Mouse (Mus musculus) heart, adult 2 months (tissue): Measurements from ENCODE around the gene Clint1.

Experiments
- CTCF ChIP-seq: fragments of 200-600 bp; IDR thresholded peaks from 2 replicates; pipeline ENCODE4 v1.8.1; 2022; ENCODE audit warnings: antibody characterized with exemption, mild to moderate bottlenecking, moderate library complexity
- EP300 ChIP-seq: fragments of 200-500 bp; IDR thresholded peaks from 2 replicates; pipeline ENCODE4 v1.6.1; 2011; ENCODE audit warnings: low read depth, low read length, control low read depth; ENCODE audit not compliant: insufficient read depth
- POLR2A ChIP-seq: fragments of 200-500 bp; IDR thresholded peaks from 2 replicates; pipeline ENCODE4 v1.6.1; 2011; ENCODE audit warnings: mild to moderate bottlenecking, low read depth, low read length, control low read depth; ENCODE audit not compliant: insufficient read depth

GRCm38 (mm10) chr11:45874251-45874650 lies 22.4 kb downstream of the Clint1 start:
- no peak for TF ChIP-seq POLR2A
- no peak for TF ChIP-seq CTCF
- no peak for TF ChIP-seq EP300
